Mouse (Mus musculus) E14TG2a.4 (cell line): ENCODE measurements around the gene Ace2.

Experiments
- H3K27me3 ChIP-seq: 2 replicates; pipeline ENCODE4 v1.6.1; 2014; ENCODE audit warnings: low read length, control low read depth; ENCODE audit not compliant: insufficient read depth
- H3K36me3 ChIP-seq: 2 replicates; pipeline ENCODE4 v1.6.1; 2014; ENCODE audit warnings: low read length, control low read depth; ENCODE audit not compliant: insufficient read depth
- H3K4me1 ChIP-seq: replicated peaks from 2 replicates; pipeline ENCODE4 v1.6.1; 2014; ENCODE audit warnings: low read depth, low read length, control low read depth
- H3K4me3 ChIP-seq: replicated peaks from 2 replicates; pipeline ENCODE4 v1.5.1; 2014; ENCODE audit warnings: mild to moderate bottlenecking, low read length
- H3K9me3 ChIP-seq: 2 replicates; pipeline ENCODE4 v1.6.1; 2014; ENCODE audit warnings: low read length, control low read depth
- CTCF ChIP-seq: conservative IDR thresholded peaks from 2 replicates; pipeline ENCODE4 v1.5.1; 2014; ENCODE audit warnings: low read length
- NANOG ChIP-seq: IDR thresholded peaks from 2 replicates; pipeline ENCODE4 v1.6.1; 2014; ENCODE audit warnings: borderline replicate concordance, low read length, mixed read lengths
- POU5F1 ChIP-seq: IDR thresholded peaks from 2 replicates; pipeline ENCODE4 v1.6.1; 2014; ENCODE audit warnings: low read length, borderline replicate concordance

Gene Ace2

DNA sequence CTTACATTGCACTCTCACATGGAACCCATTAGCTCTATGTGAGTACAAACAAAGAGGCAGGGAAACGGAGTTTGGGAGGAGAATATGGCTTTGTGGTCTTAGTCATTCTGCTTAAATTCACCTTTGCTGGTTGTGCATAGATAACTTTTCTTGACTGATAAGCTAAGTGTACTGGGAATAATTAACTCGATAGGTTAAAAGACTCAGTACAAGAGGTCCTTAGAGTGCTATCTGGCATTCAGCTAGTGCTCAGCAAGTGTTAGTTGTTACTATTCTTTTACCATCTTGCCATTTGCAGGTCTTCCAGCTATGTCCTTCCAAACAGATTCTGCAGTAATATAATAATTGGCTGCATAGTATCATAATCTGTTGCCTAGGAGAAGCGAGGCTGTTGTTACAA, 28.0 kb upstream of the Ace2 start:
- H3K4me3 ChIP-seq: no peak overlapping the region
- no peaks in the 10 kb centered on the region for H3K9me3 ChIP-seq
- TF ChIP-seq NANOG: no peak
- no peak for TF ChIP-seq CTCF
- TF ChIP-seq POU5F1: no peak
- H3K27me3 ChIP-seq: no peaks in the 10 kb centered on the region
- no peaks in the 10 kb centered on the region for H3K4me1 ChIP-seq
- no peaks in the 10 kb centered on the region for H3K36me3 ChIP-seq

DNA sequence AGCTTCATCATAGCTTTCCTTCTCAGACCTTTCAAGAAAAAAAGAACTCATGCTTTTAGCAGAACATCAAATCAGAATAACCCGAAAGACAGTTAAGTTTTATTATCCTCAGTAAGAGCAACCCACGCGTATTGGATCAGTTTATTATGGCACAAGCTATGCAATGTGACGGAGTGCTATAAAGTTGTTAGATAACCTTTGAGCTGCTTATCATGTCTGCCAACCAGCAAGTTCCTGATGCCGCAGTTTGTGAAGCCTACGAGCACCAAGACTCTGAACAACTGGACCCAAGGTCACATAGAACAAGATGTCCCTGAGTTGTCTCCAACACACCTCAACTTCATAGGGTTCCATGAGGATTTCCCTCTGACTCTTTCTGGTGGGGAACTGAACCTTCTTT, 25.4 kb upstream of the Ace2 start:
- H3K4me3 ChIP-seq: no peak overlapping the region
- H3K27me3 ChIP-seq: no peaks in the 10 kb centered on the region
- H3K9me3 ChIP-seq: no peaks in the 10 kb centered on the region
- no peak for TF ChIP-seq POU5F1
- TF ChIP-seq NANOG: no peak
- TF ChIP-seq CTCF: no peak
- no peaks in the 10 kb centered on the region for H3K36me3 ChIP-seq
- no peaks in the 10 kb centered on the region for H3K4me1 ChIP-seq

GRCm38 (mm10) chrX:164123942-164124341, 15.2 kb upstream of the Ace2 start:
- TF ChIP-seq POU5F1: no peak
- no peak for TF ChIP-seq NANOG
- TF ChIP-seq CTCF: no peak
- no peaks in the 10 kb centered on the region for H3K9me3 ChIP-seq
- no peaks in the 10 kb centered on the region for H3K27me3 ChIP-seq
- no peak overlapping the region for H3K4me3 ChIP-seq
- H3K4me1 ChIP-seq: no peaks in the 10 kb centered on the region
- H3K36me3 ChIP-seq: no peaks in the 10 kb centered on the region

DNA sequence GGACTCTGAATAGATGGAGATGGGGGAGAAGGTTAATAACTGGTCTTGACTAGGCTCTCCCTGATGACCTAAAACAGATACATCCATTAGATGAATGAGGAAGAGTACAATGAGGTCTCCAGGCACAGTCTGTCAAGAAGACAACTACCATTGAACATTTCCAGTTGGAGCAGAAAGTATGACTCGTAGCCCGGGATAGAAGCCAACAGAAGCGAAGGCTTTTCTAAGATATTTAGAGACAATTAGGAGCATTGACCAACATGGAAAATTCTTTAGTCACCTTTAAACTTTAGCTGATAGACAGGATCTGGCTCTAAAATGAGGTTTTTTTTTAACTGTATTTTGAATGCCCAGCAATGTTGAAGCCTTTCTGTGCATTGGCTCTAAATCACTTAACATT, 5.6 kb upstream of the Ace2 start:
- Histone ChIP-seq H3K4me1 (no peaks in the 10 kb centered on the region), H3K27me3 (no peaks in the 10 kb centered on the region), H3K36me3 (no peaks in the 10 kb centered on the region), H3K4me3 (no peak overlapping the region), H3K9me3 (no peaks in the 10 kb centered on the region)
- TF ChIP-seq NANOG (no peak), CTCF (no peak), POU5F1 (no peak)

DNA sequence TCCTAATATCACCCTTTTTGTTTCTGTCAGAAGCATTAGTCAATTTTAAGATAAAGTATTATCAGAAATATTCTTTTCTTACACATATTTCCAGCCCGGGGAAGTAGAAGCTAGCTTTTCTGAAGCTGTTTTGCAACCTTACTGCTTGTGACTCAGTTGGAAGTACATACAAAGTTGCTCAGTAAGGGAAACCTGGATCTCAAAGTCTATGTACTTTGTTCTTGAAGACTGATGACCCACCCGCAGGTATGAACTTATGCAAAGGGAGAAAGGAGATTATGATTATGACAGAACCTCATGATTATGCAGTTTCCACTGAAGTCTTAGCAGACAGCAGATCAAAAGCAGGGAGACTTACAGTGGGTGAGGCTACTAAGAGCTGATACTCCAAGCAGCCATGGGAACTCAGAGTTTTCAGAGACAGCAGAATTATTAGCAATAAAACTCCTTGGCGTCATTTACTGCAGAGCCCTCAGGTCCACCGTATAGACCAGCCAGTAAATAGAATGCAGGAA, 3.8 kb upstream of the Ace2 start:
- Histone ChIP-seq H3K4me3 (no peak overlapping the region), H3K27me3 (no peaks in the 10 kb centered on the region), H3K36me3 (no peaks in the 10 kb centered on the region), H3K9me3 (no peaks in the 10 kb centered on the region), H3K4me1 (no peaks in the 10 kb centered on the region)
- TF ChIP-seq POU5F1: no peak
- TF ChIP-seq CTCF: no peak
- no peak for TF ChIP-seq NANOG

GRCm38 (mm10) chrX:164145463-164146250, 6.5 kb downstream of the Ace2 start:
- no peaks in the 10 kb centered on the region for H3K27me3 ChIP-seq
- H3K9me3 ChIP-seq: no peaks in the 10 kb centered on the region
- no peak overlapping the region for H3K4me3 ChIP-seq
- no peaks in the 10 kb centered on the region; the same call in 1 of the 2 replicates for H3K4me1 ChIP-seq
- TF ChIP-seq CTCF (no peak), POU5F1 (no peak), NANOG (no peak)
- H3K36me3 ChIP-seq: no peaks in the 10 kb centered on the region

GRCm38 (mm10) chrX:164152703-164153102, 13.6 kb downstream of the Ace2 start:
- no peaks in the 10 kb centered on the region for H3K9me3 ChIP-seq
- no peak overlapping the region for H3K4me3 ChIP-seq
- H3K27me3 ChIP-seq: no peaks in the 10 kb centered on the region
- H3K4me1 ChIP-seq: no peaks in the 10 kb centered on the region
- TF ChIP-seq CTCF (no peak), NANOG (no peak), POU5F1 (no peak)
- no peaks in the 10 kb centered on the region for H3K36me3 ChIP-seq

DNA sequence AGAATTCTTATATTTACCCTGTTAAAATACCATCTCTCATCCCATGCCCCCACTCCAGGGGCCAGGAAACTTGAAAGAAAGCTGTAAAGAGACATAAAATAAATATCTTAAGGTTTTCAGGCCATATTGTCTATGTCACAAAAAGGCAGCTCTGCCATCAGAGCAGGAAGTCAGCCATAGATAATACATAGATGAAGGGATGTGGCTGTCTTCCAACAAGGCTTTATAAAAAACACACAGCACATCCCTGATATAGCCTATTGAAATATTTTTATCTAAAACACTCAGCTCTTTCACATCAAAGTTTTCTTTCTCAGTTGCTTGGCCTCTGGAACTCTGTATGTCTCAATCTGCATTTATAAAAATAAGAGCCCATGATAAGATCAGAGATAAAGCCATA, 14.5 kb downstream of the Ace2 start:
- Histone ChIP-seq H3K27me3 (no peaks in the 10 kb centered on the region), H3K9me3 (no peaks in the 10 kb centered on the region), H3K4me3 (no peak overlapping the region), H3K4me1 (no peaks in the 10 kb centered on the region), H3K36me3 (no peaks in the 10 kb centered on the region)
- TF ChIP-seq POU5F1 (no peak), CTCF (no peak), NANOG (no peak)

GRCm38 (mm10) chrX:164154594-164154993, 15.5 kb downstream of the Ace2 start:
- TF ChIP-seq POU5F1 (no peak), NANOG (no peak), CTCF (no peak)
- no peaks in the 10 kb centered on the region for H3K4me1 ChIP-seq
- H3K9me3 ChIP-seq: no peaks in the 10 kb centered on the region
- H3K36me3 ChIP-seq: no peaks in the 10 kb centered on the region
- H3K27me3 ChIP-seq: no peaks in the 10 kb centered on the region
- H3K4me3 ChIP-seq: no peak overlapping the region
